Mouse (Mus musculus) left cerebral cortex, adult 11 months (tissue): Measurements from ENCODE around the gene Cwc27.

Experiments used
- DNase-seq: peaks from one replicate; pipeline ENCODE4 v3.0.0; 2022; ENCODE audit warnings: low spot score

The Cwc27 gene

DNA sequence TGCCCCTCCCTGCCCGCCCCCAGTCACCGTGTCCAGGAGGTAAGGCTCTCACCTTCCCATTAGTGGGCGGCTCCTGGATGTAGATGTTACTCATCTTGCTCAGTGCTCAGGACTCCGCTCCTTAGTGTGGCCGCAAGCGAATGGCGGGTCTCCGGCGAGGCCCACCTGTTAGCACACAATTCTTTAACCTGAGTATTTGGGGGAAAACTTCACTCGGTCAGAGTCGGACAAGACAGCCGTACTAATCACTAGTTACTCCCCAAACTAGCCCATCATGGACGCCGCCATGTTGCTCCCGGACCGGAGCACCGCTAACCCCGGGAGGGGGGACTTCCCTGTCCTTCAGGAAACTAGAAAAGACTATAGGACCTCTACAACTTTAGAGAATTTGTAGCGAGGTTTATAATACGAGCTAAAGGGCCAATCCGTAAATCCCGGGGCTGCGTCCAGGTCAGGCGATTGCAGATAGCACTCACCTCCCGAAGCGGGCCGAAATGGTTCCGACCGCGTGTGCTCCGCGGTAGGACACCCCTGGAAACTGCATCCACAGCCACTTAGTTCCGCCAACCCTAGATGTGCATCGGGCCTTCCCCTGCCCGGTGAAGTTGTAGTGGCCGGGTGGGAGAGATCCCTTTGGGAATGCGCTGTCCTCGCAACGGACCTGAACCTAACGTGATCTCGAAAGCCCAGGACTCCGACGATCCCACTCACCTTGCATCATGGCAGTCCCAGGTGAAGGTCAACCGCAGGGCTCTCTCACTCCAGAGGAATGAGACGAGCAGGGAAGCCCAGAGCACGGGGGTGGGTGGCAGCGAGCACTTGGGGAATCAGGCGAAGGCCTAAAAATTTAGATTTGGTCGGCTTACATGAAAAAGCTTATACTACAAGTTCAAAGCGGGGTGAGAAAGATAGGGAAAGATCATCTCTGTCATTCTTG, at the start of gene Cwc27:
Cwc27 (minus strand) TSS at position 508 of the 937 bp plus-strand sequence.
- DNase-seq, result peak; percentile 55

DNA sequence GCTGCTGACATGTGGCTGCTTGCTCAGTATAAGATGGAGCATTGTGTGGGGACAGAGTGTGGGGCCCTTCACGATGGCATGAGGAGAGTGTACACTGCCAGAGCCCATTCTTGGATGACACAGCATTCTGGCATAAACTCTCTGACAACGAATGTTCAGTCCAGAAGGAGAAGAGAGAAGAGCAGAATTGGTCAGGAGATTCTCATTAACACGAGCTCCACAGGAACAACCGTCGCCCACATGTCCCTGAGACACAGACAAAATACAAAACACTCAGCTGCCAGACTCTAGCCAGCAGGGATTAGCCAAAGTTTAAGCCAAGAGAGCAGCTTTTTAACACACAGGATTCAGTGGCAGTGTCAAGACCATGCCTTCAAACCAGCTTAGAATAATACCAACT, 49.8 kb upstream of the Cwc27 start:
- no peak for DNase-seq

DNA sequence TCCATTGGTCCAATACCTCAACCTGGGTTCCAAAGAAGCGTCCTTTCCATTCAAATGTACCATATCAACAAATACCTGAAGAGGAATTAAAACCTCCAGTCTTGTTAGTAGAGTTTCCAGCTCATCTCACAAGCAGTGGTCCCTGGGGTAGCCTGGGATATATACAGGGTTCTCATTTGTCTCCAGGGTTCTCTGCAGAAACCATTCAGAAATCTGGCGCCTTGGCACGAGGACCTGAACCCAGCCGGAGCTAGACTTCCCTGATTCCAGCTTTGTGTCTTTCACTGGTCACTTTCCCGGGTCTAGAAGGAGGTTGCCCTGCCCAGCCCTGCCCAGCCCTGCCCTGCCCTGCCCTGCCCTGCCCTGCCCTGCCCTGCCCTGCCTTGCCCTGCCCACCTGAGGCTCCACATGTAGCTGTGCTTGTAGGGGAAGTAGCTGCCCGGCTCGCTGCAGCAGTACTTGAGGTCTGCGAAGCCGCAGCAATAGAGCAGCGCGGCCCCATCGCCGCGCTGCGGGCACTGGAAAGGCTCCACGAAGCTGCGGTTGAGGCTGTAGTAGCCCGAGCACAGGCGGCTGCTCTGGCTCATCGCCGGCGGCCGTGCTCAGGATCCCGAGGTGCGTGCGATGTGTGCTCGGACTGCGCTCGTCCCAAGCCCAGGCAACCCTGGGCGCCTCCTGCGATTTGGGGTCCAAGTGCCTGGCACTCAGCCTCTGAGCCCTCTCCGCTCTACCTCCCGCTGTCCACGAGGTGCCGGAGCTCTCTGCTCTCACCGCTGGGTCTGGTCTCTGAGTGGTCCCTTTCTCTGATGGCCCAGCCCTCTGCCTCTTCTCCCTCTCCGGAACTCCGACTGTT, 46.4 kb upstream of the Cwc27 start, which contains the start of gene Shisal2b:
Shisal2b (minus strand) TSS at position 767 of the 853 bp plus-strand sequence.
- DNase-seq, result no peak

DNA sequence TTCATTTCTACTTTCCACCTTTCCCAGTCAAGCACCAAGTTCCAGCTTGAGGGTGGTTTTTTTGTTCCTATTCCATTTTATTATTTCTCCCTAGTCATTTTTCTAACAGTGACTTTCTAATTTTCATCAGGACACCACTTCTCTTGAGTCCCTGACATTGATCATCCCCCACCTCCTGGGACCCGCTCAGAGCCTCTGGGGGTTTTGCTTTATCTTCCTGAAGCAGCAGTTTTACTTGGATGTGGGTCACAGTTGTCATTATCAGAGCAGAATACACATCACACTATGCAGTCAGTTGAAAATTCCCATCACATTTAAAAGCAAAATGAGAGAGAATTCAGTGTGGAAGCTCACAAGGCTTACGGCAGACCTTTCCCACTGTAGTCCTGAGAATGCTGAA, 36.7 kb upstream of the Cwc27 start:
- DNase-seq, result no peak

DNA sequence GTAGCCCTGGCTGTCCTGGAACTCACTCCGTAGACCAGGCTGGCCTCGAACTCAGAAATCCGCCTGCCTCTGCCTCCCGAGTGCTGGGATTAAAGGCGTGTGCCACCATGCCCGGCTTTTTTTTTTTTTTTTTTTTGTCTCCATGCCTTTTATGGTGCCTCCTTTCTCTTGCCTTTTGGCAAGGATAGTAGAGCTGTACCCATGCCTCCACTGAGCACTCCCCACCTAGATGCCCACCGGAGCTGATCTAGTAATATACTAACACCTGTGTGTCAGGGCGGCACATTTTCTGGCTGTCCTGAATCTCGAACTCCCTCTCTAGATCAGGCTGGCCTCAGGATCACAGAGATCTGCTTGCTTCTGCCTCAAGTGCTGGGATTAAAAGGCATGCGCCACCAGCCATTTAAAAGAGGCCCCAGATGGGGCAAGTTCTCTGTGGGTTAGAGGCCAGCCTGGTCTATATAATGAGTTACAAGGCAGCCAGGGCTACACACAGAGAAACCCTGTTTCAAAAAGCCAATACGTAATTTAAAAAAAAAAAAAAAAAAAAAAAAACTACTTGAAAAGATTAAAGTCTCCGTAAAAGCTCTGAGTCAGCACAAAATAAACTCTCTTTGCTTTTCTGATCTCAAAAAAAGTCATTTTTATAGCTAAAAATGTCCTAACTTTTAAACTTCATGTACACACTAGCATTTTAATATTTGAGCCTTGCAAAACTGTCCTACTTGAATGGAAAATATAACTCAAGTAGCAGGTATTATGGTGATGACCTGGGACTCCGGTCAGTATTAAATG, 26.6 kb upstream of the Cwc27 start:
- no peak for DNase-seq

DNA sequence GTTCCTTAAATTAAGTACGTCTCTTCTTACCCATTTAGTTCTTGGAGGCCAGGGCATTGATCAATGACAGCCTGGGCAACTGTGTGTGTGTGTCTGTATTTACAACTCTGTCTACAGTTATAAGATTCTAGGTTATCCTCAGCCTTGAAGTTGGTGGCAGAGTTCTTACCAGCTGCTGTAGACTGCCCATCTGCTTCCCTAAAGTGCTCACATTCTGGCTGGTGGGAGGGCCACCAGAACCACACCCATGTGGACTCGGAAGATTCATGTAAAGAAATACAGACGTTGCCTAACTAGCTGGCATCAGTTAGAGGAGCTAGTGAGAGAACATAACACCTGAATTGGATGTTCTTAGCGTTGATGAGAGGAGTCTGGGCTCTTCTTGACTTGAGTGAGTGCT, 25.0 kb upstream of the Cwc27 start:
- no peak for DNase-seq

DNA sequence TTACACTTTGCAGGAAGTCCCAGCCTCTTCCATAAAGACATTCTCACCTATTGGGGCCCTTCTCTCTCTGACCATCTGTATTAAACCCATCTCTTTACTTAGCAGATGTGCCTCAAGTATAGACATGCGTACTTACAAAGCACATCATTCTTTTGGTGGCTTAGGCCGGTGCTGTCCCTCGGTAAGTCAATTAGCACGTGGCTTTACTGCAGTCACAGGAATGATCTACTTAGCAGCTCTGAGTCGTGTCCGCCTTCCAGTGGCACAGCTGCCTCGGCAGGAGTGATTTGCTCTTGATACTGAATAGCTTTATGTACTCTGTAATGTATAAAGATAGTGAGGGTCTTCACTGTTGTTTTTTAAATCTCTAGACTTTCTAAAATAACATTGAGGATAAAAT, 20.7 kb upstream of the Cwc27 start:
- DNase-seq, result no peak

DNA sequence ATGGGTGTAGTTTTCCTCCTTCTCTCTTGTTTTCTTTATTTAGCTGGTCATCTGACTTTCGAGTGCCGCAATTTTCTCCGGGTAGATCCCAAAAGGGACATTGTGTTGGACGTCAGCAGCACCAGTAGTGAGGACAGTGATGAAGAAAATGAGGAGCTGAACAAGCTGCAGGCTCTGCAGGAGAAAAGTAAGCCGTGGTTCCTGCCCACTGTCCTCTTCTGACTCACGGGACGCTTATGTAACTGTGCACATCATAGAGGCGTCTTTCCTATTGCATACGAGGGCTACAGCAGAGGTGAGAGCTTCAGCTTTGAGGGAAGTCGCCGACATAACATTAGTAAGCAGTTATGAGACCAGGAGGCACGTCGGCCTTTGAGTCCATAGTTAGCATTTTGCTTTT, 15.9 kb upstream of the Cwc27 start:
- no peak for DNase-seq

DNA sequence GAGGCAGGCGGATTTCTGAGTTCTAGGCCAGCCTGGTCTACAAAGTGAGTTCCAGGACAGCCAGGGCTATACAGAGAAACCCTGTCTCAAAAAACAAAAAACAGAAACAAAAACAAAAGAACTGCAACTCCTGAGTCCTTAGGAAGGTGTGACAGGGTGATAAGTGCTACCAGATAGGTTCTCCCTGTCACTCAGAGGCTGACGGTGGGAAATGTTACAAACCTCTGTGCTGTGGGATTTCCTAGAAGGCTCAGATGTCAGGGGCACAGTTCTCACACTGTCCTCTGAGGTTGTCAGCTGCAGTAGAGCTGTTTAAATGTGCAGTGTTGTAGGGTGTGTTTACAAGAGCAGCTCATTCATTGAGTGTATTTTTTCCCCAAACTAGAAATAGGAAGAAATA, 8.5 kb upstream of the Cwc27 start:
- DNase-seq, result no peak

DNA sequence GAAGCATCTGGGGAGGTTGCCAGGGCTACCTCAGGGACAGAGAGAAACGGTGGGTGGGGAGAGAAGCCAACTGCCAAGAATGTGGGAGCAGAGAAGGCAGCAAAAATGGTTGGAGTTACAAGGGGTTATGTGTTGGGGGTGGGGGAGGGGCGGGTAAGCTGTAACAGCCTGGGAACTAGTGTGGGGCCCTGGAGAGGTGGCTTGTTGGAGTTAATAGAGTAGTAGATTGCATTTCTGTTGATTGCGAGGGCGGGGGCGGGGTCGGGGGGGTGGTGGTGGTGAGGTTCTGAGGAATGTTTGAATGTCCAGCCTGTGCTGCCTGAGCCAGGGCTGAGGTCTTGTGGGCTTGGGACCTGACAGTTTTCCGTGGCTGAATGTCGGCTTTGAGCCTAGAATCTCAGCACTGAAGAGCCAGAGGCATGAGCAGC, 5.5 kb upstream of the Cwc27 start:
- no peak for DNase-seq

DNA sequence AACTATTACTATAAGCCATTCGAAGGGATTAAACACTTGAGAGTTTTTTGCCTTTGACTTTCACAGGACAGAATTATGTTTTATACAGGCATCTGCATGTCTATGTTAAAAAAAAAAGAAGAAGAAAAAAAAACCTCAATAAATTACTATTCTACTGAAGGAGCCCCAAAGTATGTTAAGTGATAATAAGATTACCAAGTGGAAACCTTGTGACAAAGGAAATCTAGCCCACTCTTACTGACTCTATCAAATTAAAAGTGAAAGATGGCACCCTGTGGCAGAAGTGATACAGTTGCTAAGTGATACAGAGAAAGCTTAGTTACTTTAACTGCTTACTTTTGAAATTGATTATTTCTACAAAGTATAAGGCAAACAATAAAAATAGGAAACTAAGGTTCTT, 5.0 kb upstream of the Cwc27 start:
- DNase-seq, result no peak

DNA sequence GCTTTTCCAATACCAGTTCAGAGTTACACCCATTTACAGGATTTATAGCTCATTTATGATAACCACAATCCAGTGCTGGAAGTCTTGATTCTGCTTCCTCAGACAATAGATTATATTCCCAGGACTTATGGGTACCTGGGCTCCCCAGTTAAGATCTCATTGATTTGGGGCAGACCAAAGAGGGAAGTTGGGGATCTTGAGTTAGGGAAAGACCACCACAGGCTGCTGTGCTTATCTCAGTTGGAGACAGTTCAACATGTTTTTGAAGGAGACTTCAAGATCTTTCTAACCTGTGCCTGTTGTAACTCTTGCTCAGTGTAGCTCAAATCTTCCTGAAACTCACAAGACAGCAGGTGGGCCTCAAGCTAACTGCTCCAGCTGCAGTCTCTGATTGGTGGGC, 4.2 kb upstream of the Cwc27 start:
- no peak for DNase-seq

DNA sequence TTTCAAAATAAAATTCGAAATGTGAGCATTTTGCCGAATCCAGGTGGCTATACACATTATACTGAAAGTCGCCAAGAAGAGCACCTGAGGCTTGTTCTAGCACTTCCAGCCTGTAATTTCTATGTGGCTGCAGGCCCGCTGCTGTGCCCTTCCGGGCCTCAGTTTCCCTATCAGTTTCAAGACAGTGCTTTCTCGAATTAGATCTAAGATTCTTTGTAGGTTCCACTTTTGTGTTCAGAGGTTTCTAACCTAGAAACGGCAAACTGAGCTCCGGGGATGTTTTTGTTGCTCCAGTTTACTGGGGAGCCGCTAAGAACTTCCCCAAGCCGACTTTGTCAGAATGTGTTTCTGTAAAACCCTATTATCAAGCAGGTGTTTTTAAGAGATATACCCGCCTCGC, 754 bp upstream of the Cwc27 start:
- DNase-seq, result no peak

DNA sequence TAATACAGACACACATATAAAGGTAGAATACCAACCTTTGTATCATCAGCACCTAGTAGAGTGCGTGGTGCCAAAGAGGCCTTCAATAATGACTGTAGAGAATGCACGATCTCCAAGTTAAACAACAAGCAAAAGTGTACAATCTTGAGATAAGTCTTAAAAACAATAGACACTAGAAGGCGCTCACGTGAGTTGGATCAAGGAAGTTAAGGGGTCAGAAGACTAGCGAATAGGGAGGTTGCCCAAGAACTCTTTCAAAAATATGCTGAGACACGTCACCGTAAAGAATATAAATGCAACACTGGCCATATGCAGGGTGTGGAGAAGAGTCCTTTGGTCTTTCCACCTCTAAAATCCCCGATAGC, 690 bp downstream of the Cwc27 start:
- DNase-seq, result no peak

DNA sequence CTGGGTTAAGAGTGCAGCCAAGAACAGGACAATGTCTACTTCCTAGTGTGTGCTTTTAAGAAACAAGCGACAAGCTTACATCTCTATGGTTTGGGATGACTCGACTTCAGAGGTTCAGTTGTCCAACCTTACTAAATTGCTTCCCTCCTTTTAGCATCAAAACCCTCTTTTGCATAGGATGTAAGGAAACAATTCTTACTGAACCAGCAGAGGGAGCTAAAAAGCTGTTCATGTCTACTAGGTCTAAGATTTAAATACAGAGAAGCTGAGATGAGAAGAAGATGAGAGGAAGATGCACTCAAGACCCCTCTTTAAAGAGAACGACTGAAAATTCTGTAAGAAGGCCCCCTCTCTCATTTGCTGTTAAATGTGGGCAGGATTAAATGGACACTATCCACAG, 11.3 kb downstream of the Cwc27 start:
- DNase-seq, result no peak

DNA sequence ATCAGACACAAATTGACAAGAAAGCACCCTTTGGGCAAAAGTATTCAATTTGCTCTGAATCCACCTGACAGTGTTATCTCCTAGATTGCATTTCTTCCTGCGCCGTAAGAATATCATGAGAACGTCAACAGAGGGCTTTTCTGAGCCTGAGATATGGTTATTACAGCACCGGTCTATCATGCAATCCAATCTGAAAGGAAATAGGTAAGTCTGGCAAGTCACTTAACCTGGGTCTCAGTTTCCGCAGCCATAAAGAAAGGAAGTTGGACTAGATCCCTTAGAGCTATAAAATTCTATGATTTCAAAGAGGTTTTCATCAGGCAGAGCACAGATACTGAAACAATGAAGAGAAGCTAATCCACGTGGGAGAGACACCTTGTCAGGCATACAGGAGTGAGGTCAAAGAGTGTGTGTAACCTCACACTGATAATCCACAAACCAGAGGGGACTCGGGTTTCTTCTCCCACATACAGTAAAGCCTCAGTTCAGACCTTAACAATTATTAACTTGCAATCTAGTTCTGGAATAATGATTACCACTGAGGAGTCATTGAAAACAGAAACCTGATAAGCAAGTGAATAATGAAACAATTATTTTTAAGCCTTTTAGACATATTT, 17.3 kb downstream of the Cwc27 start:
- DNase-seq, result no peak

DNA sequence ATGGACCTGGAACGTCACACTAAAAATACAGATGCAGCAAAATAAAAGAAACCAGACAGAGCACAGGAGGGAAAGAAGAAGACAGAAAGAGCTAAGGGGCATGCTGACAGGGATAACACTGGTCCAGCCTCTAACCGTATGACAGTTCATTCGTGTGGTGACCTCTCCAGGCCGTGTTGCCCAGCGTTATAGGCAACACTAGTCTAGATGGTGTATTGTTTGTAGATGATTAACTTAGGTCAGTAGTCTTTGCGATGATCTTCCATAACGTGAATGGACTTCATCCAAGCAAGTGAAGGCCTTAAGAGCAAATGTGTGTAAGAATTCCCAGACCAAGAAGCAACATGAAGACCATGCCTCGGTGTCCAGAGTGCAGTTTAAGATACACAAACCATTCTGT, 17.9 kb downstream of the Cwc27 start:
- DNase-seq, result no peak

DNA sequence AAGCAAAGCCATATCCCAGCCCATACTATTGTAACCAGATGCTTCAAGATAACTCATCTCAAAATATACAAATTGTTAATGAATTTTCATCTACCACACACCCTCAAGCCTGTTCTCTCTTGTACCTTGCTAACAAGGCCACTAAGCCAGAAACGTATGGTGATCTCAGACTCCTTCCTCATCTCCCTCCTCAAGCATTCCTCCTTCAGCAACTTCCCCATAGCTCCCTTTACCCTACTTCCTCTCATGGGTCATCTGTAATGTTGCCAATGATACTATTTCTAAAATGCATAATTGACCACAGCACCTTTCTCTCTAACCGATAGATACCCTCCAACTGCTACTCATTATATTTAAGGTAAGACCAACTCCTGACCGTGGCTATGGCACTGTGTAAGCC, 22.5 kb downstream of the Cwc27 start:
- DNase-seq, result no peak

DNA sequence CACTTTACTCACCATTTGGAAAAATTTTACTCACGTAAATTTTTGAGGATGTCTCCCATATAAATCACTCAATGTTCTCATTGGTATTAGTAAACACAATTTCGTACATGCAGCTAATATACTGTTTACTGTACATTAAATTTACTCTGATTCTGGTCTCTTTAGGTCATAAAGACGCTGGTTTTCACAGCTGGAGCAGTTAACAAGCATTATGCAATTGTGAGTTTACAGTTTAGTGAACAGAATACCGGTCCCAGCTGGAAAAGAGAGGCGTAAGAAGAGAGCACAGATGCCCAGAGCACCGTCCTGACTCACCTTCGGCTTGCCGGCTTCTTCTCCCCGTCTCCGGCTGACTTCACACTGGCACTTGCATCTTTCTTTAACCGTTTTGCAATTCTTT, 24.8 kb downstream of the Cwc27 start, which contains the start of gene Srek1ip1:
Srek1ip1 (plus strand) TSS at position 301 of the 400 bp plus-strand sequence.
- DNase-seq, result no peak

DNA sequence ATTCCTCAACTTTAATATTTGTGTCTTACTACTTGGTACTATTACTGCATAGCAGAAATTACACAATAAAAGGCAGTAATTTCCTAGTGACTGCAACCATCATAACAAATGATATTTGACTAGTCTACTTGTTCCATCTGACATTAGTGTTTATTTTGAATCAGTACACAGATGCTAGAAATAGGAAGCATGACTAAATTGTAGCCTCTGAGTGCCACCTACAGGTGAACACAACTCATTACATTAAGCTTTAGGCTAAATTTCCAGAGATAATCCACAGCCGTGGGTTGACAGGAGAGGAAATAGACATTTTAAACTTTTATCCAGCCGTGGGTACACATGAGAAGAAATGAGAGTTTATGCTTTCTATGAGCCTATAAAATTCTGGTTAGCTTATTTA, 27.3 kb downstream of the Cwc27 start:
- no peak for DNase-seq

DNA sequence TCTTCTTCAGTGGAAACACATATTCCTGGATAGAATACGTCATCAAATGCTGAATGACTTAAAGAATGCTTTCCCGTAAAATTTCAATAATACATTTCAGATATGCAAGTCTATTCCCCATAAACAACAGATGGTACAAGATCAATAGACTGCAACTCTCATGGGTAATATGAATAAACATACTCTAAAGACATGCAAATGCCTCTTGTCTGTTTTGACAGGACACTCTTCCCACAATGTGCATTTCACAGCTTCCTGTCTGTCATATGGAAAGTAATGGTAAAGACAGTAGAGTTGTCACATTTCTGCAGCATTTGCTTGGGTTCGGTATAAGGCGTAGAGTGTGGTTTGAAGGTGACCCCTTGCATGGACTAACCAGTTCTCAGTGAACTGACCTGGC, 29.7 kb downstream of the Cwc27 start:
- DNase-seq, result no peak
